Mouse (Mus musculus): ENCODE data around the gene Defa28.
"Not testable (repeated sequence)": the region's sequence is repeated elsewhere in the genome, so short reads cannot be mapped to it uniquely, and the experiment has no call there.

The Defa28 gene

DNA sequence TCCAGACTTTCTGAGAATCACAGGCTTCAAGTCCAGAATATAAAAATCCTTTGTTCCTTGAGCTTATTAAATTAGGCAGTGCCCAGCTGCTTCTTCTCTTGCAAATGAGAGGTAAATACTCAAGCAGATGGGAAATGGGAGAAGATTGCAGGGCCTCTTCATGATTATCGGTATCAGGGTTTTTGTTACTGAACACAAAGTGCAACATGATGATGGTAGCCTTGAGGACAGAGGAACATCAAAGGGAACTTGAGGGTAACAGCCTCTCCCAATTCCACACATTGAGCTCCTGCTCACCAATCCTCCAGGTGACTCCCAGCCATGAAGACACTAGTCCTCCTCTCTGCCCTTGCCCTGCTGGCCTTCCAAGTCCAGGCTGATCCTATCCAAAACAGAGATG lies at the start of gene Defa28:
Gene Defa28 (plus strand): TSS at position 301 of the 400 bp plus-strand sequence.
- not testable (repeated sequence) for DNase-seq (ENCODE audit: low spot score)

- DNase-seq (ENCODE audit: low spot score) = not testable (repeated sequence)
Measured at GRCm38 (mm10) chr8:21565086-21565485, 17.7 kb upstream of the Defa28 start, which contains the start of gene Defa37. Gene Defa37 (plus strand): TSS chr8:21565386.

GRCm38 (mm10) chr8:21594408-21594807 lies 11.6 kb downstream of the Defa28 start, which contains the start of gene Gm7861:
Gene Gm7861 (minus strand): TSS chr8:21594508.
- not testable (repeated sequence) for DNase-seq (ENCODE audit: low spot score)

DNA sequence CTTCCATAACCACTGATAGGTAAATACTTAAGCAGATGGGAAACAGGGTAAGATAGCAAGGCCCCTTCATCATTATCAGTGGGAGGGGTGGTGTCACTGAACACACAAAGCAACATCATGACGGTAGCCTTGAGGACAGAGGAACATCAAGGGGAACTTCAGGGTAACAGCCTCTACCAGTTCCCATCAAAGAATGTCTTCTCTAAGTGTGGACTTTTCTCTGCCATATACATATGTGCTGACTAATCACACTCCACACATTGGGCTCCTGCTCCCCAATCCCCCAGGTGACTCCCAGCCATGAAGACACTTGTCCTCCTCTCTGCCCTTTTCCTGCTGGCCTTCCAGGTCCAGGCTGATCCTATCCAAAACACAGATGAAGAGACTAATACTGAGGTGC lies 35.1 kb downstream of the Defa28 start, which contains the start of gene Defa26:
Gene Defa26 (plus strand): TSS at position 301 of the 400 bp plus-strand sequence.
- DNase-seq (ENCODE audit: low spot score) = not testable (repeated sequence)

Data from ovary, postnatal 14 days (tissue).